Mouse (Mus musculus): ENCODE results near the gene Itprip. TPM values are rescaled to one million over a fixed set of nuclear protein-coding genes. Genes with fewer than 3 reads are reported as not detected.

Gene Itprip
- polyA plus RNA-seq, 1 experiment from 2014 or later: 2.7 TPM

- Histone ChIP-seq H3K27ac (ENCODE audit: low read depth, low read length) (no peak overlapping the region), H3K27me3 (replicated peaks; ENCODE audit: control insufficient read depth, insufficient read depth, low read length) (no peaks in the 10 kb centered on the region), H3K9ac (ENCODE audit: low read depth, low read length) (no peak overlapping the region), H3K4me3 (ENCODE audit: low read depth, low read length) (no peak overlapping the region), H3K4me2 (replicated peaks; ENCODE audit: low read depth) (no peak overlapping the region), H3K36me3 (ENCODE audit: control insufficient read depth, insufficient read depth) (no peaks in the 10 kb centered on the region), H3K9me3 (ENCODE audit: control insufficient read depth) (no peaks in the 10 kb centered on the region), H3K4me1 (replicated peaks; ENCODE audit: control insufficient read depth, insufficient read depth, low read length) (no peaks in the 10 kb centered on the region)
- WGBS: 57% methylated on average over 7 of the region's 7 CpGs
- no peak for ATAC-seq
- TF ChIP-seq CTCF (IDR thresholded peaks at IDR 0.05; ENCODE audit: low read depth): no peak
Observed at GRCm38 (mm10) chr19:47885191-47885743, 33.8 kb downstream of the Itprip start.

- no peak for TF ChIP-seq CTCF (IDR thresholded peaks at IDR 0.05; ENCODE audit: low read depth)
- ATAC-seq: no peak
- WGBS: 73% methylated on average over 13 of the region's 13 CpGs
Observed at GRCm38 (mm10) chr19:47884296-47885085, 34.6 kb downstream of the Itprip start.

GRCm38 (mm10) chr19:47882882-47883254 is 36.2 kb downstream of the Itprip start:
- Histone ChIP-seq H3K4me1 (replicated peaks; ENCODE audit: control insufficient read depth, insufficient read depth, low read length) (no peaks in the 10 kb centered on the region), H3K36me3 (ENCODE audit: control insufficient read depth, insufficient read depth) (no peaks in the 10 kb centered on the region), H3K27ac (ENCODE audit: low read depth, low read length) (no peak overlapping the region), H3K4me2 (replicated peaks; ENCODE audit: low read depth) (no peak overlapping the region), H3K9ac (ENCODE audit: low read depth, low read length) (no peak overlapping the region), H3K9me3 (ENCODE audit: control insufficient read depth) (no peaks in the 10 kb centered on the region), H3K27me3 (replicated peaks; ENCODE audit: control insufficient read depth, insufficient read depth, low read length) (no peaks in the 10 kb centered on the region), H3K4me3 (ENCODE audit: low read depth, low read length) (no peak overlapping the region)
- TF ChIP-seq CTCF (IDR thresholded peaks at IDR 0.05; ENCODE audit: low read depth): no peak
- ATAC-seq: no peak
- 59% methylated on average over 9 of the region's 9 CpGs for WGBS

More at GRCm38 (mm10) chr19:47884296-47885085, 34.6 kb downstream of the Itprip start:
- Histone ChIP-seq H3K4me1 (replicated peaks; ENCODE audit: control insufficient read depth, insufficient read depth, low read length) (no peaks in the 10 kb centered on the region), H3K9me3 (ENCODE audit: control insufficient read depth) (no peaks in the 10 kb centered on the region), H3K27ac (ENCODE audit: low read depth, low read length) (no peak overlapping the region), H3K36me3 (ENCODE audit: control insufficient read depth, insufficient read depth) (no peaks in the 10 kb centered on the region), H3K4me3 (ENCODE audit: low read depth, low read length) (no peak overlapping the region), H3K9ac (ENCODE audit: low read depth, low read length) (no peak overlapping the region), H3K27me3 (replicated peaks; ENCODE audit: control insufficient read depth, insufficient read depth, low read length) (no peaks in the 10 kb centered on the region), H3K4me2 (replicated peaks; ENCODE audit: low read depth) (no peak overlapping the region)

- ATAC-seq: no peak
- no peaks in the 10 kb centered on the region for H3K9me3 ChIP-seq (ENCODE audit: control insufficient read depth)
- H3K27ac ChIP-seq (ENCODE audit: low read depth, low read length): no peak overlapping the region
- no peaks in the 10 kb centered on the region for H3K4me1 ChIP-seq (replicated peaks; ENCODE audit: control insufficient read depth, insufficient read depth, low read length)
- H3K9ac ChIP-seq (ENCODE audit: low read depth, low read length): no peak overlapping the region
- H3K36me3 ChIP-seq (ENCODE audit: control insufficient read depth, insufficient read depth): no peaks in the 10 kb centered on the region
- no peak overlapping the region for H3K4me3 ChIP-seq (ENCODE audit: low read depth, low read length)
- 21% methylated on average over 11 of the region's 11 CpGs for WGBS
- H3K4me2 ChIP-seq (replicated peaks; ENCODE audit: low read depth): no peak overlapping the region
- peak; percentile 100 for TF ChIP-seq CTCF (IDR thresholded peaks at IDR 0.05; ENCODE audit: low read depth)
- H3K27me3 ChIP-seq (replicated peaks; ENCODE audit: control insufficient read depth, insufficient read depth, low read length): no peaks in the 10 kb centered on the region
Observed at GRCm38 (mm10) chr19:47882151-47882881, 36.8 kb downstream of the Itprip start.

DNA sequence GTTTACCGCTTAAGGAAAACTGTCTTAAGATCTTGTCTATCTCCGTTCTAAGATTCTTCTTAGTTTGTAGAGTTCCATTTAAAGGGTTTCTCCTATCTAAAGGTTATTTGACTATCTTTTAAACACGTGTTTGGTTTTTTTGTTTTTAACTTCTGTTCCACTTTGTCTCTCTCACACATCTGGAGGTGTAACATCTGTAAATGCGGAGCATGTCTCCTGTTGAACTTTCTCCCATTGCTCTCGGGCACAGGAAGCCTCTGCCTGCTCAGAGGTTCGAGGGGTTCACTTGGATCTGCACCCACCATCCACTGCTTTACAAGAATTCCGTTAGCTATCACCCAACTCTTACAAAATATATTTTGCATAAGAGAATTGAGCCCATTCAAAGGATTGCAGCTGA is 37.6 kb downstream of the Itprip start:
- Histone ChIP-seq H3K27ac (ENCODE audit: low read depth, low read length) (no peak overlapping the region), H3K4me3 (ENCODE audit: low read depth, low read length) (no peak overlapping the region), H3K9me3 (ENCODE audit: control insufficient read depth) (no peaks in the 10 kb centered on the region), H3K36me3 (ENCODE audit: control insufficient read depth, insufficient read depth) (no peaks in the 10 kb centered on the region), H3K4me1 (replicated peaks; ENCODE audit: control insufficient read depth, insufficient read depth, low read length) (no peaks in the 10 kb centered on the region), H3K27me3 (replicated peaks; ENCODE audit: control insufficient read depth, insufficient read depth, low read length) (no peaks in the 10 kb centered on the region), H3K9ac (ENCODE audit: low read depth, low read length) (no peak overlapping the region), H3K4me2 (replicated peaks; ENCODE audit: low read depth) (no peak overlapping the region)
- ATAC-seq: no peak
- WGBS: 74% methylated on average over 7 of the region's 7 CpGs
- TF ChIP-seq CTCF (IDR thresholded peaks at IDR 0.05; ENCODE audit: low read depth): no peak

DNA sequence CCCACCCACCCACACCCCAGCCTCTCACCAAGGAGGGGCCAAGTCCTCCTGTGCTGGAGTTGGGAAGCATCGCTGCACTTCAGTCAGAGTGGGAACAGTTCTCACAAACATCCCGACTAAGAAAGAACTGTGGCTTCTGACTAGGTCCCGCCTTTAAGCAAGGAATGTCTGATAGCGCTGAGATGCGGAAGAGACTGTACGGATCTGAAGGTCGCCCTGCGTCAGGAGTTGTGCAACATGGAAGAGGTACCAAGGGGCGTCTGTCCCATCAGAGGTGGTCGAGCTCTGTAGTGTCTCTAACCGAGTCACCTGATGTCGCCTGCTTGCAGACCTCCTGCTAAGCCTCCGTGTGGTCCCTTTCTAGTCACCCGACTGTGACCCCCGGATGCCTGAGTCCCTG is 42.8 kb downstream of the Itprip start:
- H3K4me2 ChIP-seq (replicated peaks; ENCODE audit: low read depth): no peak overlapping the region
- no peaks in the 10 kb centered on the region for H3K9me3 ChIP-seq (ENCODE audit: control insufficient read depth)
- no peak overlapping the region for H3K9ac ChIP-seq (ENCODE audit: low read depth, low read length)
- no peak overlapping the region for H3K27ac ChIP-seq (ENCODE audit: low read depth, low read length)
- no peak for TF ChIP-seq CTCF (IDR thresholded peaks at IDR 0.05; ENCODE audit: low read depth)
- H3K27me3 ChIP-seq (replicated peaks; ENCODE audit: control insufficient read depth, insufficient read depth, low read length): no peaks in the 10 kb centered on the region
- no peak for ATAC-seq
- no peaks in the 10 kb centered on the region for H3K36me3 ChIP-seq (ENCODE audit: control insufficient read depth, insufficient read depth)
- WGBS: 46% methylated on average over 15 of the region's 15 CpGs
- no peak overlapping the region for H3K4me3 ChIP-seq (ENCODE audit: low read depth, low read length)
- no peaks in the 10 kb centered on the region for H3K4me1 ChIP-seq (replicated peaks; ENCODE audit: control insufficient read depth, insufficient read depth, low read length)
